Mouse (Mus musculus) forebrain, embryonic 11.5 days (tissue): ENCODE measurements around the gene Enho. TPM values are rescaled to one million over a fixed set of nuclear protein-coding genes. Genes with fewer than 3 reads are reported as not detected.
A peak's percentile ranks its signal among the peaks of the same experiment; 100 is the strongest.

Source experiments
- ATAC-seq: fragments of 200-750 bp; cut with Nextera tagmentation; replicated peaks from 2 replicates; pipeline ENCODE4 v1.8.0; 2017; ENCODE audit warnings: moderate TSS enrichment; ENCODE audit not compliant: low FRiP score
- DNase-seq: peaks from one replicate; pipeline ENCODE4 v3.0.0-alpha.2; 2017; ENCODE audit warnings: low spot score
- H3K27ac ChIP-seq: fragments of 300-500 bp; sonication (generic); 2 replicates; pipeline ENCODE4 v1.5.1; 2014; ENCODE audit warnings: low read depth, low read length
- H3K27me3 ChIP-seq: fragments of 300-500 bp; sonication (generic); 2 replicates; pipeline ENCODE4 v1.6.1; 2014; ENCODE audit warnings: mild to moderate bottlenecking, low read length, mixed read lengths; ENCODE audit not compliant: control insufficient read depth, insufficient read depth
- H3K36me3 ChIP-seq: fragments of 300-500 bp; sonication (generic); 2 replicates; pipeline ENCODE4 v1.6.1; 2014; ENCODE audit warnings: mild to moderate bottlenecking, low read length, moderate library complexity, mixed read lengths; ENCODE audit not compliant: control insufficient read depth, insufficient read depth
- H3K4me1 ChIP-seq: fragments of 300-500 bp; sonication (generic); replicated peaks from 2 replicates; pipeline ENCODE4 v1.6.1; 2014; ENCODE audit warnings: low read length, mixed read lengths; ENCODE audit not compliant: control insufficient read depth, insufficient read depth
- H3K4me2 ChIP-seq: fragments of 300-500 bp; sonication (generic); 2 replicates; pipeline ENCODE4 v1.6.1; 2014; ENCODE audit warnings: low read depth, mild to moderate bottlenecking, low read length, moderate library complexity, mixed read lengths; ENCODE audit not compliant: severe bottlenecking
- H3K4me3 ChIP-seq: fragments of 300-500 bp; sonication (generic); 2 replicates; pipeline ENCODE4 v1.5.1; 2014; ENCODE audit warnings: low read depth, low read length
- H3K9ac ChIP-seq: fragments of 300-500 bp; sonication (generic); 2 replicates; pipeline ENCODE4 v1.6.1; 2014; ENCODE audit warnings: low read length
- H3K9me3 ChIP-seq: fragments of 300-500 bp; sonication (generic); 2 replicates; pipeline ENCODE4 v1.6.1; 2016; ENCODE audit warnings: low read length, mixed read lengths; ENCODE audit not compliant: control insufficient read depth
- WGBS: fragments of 180-500 bp; shearing (Covaris S2); extraction: QIAGEN DNeasy Blood & Tissue Kit; methylation state at CpG from one replicate; pipeline ENCODE4 v1.1.7; 2014; 5-methylcytosine and 5-hydroxymethylcytosine counted together
- polyA plus RNA-seq: library from polyadenylated mRNA; unstranded; fragments of >200 nt; fragmentation: Nextera tagmentation; extraction: Ambion mirVana; gene quantifications from 2 replicates; pipeline ENCODE4 v1.2.1, GENCODE M21; 2014

Gene Enho
- polyA plus RNA-seq, 1 experiment from 2014 or later: 28.1 TPM

- Histone ChIP-seq H3K27me3 (no peaks in the 10 kb centered on the region), H3K36me3 (peaks cover 4% of the 10 kb centered on the region; the same call in 1 of the 2 replicates), H3K27ac (no peak overlapping the region), H3K9ac (no peak overlapping the region), H3K4me2 (no peak overlapping the region), H3K9me3 (no peaks in the 10 kb centered on the region), H3K4me3 (no peak overlapping the region), H3K4me1 (peaks cover 35% of the 10 kb centered on the region)
- ATAC-seq: no peak
- WGBS: 52% methylated on average over 13 of the region's 13 CpGs
- DNase-seq: no peak
These were observed 19.4 kb upstream of the Enho start for GRCm38 (mm10) chr4:41659556-41659955.

DNA sequence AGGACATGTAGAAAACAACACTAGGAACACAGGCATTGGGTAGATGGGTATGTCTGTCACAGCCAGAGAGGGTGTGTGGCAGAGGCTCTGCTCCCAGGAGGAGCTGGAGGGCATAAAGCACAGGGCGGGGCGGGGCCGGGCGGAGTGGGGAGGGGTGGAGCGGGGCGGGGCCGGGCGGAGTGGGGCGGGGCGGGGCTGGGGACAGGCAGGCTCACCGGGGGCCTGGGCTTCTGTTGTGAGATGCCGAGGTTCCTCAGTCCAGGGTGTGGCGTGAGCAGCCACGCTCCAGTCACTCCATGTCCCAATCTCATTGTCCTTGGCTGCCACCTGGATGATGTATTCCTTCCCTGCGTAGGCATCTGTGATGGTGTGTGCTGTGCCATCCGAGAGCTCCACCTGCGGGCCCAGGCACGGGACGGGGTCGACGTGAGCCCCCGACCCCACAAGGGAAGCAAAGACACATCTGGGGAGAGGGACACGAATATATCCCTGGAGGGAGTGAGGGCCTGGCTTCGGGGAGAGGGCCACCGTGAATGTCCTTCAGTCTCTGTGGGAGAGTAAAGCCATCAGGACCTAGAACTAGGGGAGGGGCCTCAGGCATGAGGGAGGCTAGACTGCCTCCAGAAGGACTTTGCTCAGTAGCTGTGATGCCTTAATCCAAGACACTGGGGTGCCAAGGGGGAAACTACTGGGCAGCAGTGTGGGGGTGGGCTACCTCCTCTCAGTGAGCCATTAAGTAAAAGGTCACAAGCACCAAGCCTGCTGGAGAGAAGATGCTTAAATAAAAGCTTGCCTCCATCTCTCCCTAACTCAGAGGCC is 18.7 kb upstream of the Enho start:
- DNase-seq: peak; percentile 79
- Histone ChIP-seq H3K4me1 (peaks cover 33% of the 10 kb centered on the region), H3K27me3 (no peaks in the 10 kb centered on the region), H3K36me3 (peaks cover 4% of the 10 kb centered on the region; the same call in 1 of the 2 replicates), H3K27ac (no peak overlapping the region), H3K4me3 (no peak overlapping the region), H3K9me3 (no peaks in the 10 kb centered on the region), H3K9ac (no peak overlapping the region), H3K4me2 (no peak overlapping the region)
- ATAC-seq: peak; percentile 17
- WGBS: 18% methylated on average over 19 of the region's 25 CpGs

GRCm38 (mm10) chr4:41655525-41655924 is 15.4 kb upstream of the Enho start:
- ATAC-seq (no peak), DNase-seq (no peak)
- H3K9ac ChIP-seq: no peak overlapping the region
- no peak overlapping the region for H3K27ac ChIP-seq
- H3K4me2 ChIP-seq: no peak overlapping the region
- no peaks in the 10 kb centered on the region for H3K9me3 ChIP-seq
- no peak overlapping the region for H3K4me3 ChIP-seq
- 86% methylated on average over 2 of the region's 2 CpGs for WGBS
- no peaks in the 10 kb centered on the region for H3K27me3 ChIP-seq
- H3K4me1 ChIP-seq: peaks cover 16% of the 10 kb centered on the region
- peaks cover 4% of the 10 kb centered on the region; the same call in 1 of the 2 replicates for H3K36me3 ChIP-seq

GRCm38 (mm10) chr4:41654217-41654616 is 14.1 kb upstream of the Enho start:
- 13% methylated on average over 7 of the region's 7 CpGs for WGBS
- Histone ChIP-seq H3K36me3 (peaks cover 4% of the 10 kb centered on the region; the same call in 1 of the 2 replicates), H3K4me1 (peaks cover 9% of the 10 kb centered on the region), H3K27me3 (no peaks in the 10 kb centered on the region), H3K4me2 (no peak overlapping the region), H3K9me3 (no peaks in the 10 kb centered on the region), H3K27ac (no peak overlapping the region), H3K4me3 (no peak overlapping the region), H3K9ac (no peak overlapping the region)
- DNase-seq: peak; percentile 82
- ATAC-seq: peak; percentile 37

- peaks cover 4% of the 10 kb centered on the region; the same call in 1 of the 2 replicates for H3K36me3 ChIP-seq
- peaks cover 4% of the 10 kb centered on the region for H3K4me1 ChIP-seq
- no peak overlapping the region for H3K9ac ChIP-seq
- H3K4me3 ChIP-seq: no peak overlapping the region
- no peak for DNase-seq
- no peak overlapping the region for H3K27ac ChIP-seq
- H3K9me3 ChIP-seq: no peaks in the 10 kb centered on the region
- no peak overlapping the region for H3K4me2 ChIP-seq
- WGBS: 71% methylated on average over 6 of the region's 6 CpGs
- peak; percentile 10; the same call in 1 of the 2 replicates for ATAC-seq
- no peaks in the 10 kb centered on the region for H3K27me3 ChIP-seq
These were observed 13.6 kb upstream of the Enho start for GRCm38 (mm10) chr4:41653730-41654129.

DNA sequence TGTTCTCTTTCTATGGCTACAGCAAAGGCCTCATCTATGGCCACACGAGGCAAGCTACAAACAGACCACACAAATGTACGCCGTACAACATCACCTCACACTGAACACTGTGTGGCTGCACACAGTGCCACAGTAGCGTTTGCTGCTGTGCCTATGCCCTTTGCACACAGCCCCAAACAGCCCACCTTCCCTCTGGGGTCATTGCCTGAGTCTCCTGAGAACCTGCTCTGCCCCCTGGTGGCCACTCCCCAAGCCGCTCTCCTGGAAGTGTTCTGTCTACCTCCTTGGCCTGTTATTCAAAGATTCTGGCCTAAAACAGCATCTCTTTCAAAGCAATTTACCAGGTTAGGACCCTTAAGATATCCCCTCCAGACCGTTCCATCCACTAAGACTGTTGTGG is 13.2 kb upstream of the Enho start:
- H3K27me3 ChIP-seq: no peaks in the 10 kb centered on the region
- H3K4me3 ChIP-seq: no peak overlapping the region
- DNase-seq (peak; percentile 92), ATAC-seq (no peak)
- H3K4me1 ChIP-seq: peaks cover 2% of the 10 kb centered on the region
- no peak overlapping the region for H3K4me2 ChIP-seq
- no peak overlapping the region for H3K27ac ChIP-seq
- 34% methylated on average over 6 of the region's 6 CpGs for WGBS
- no peak overlapping the region for H3K9ac ChIP-seq
- H3K9me3 ChIP-seq: no peaks in the 10 kb centered on the region
- peaks cover 4% of the 10 kb centered on the region; the same call in 1 of the 2 replicates for H3K36me3 ChIP-seq

DNA sequence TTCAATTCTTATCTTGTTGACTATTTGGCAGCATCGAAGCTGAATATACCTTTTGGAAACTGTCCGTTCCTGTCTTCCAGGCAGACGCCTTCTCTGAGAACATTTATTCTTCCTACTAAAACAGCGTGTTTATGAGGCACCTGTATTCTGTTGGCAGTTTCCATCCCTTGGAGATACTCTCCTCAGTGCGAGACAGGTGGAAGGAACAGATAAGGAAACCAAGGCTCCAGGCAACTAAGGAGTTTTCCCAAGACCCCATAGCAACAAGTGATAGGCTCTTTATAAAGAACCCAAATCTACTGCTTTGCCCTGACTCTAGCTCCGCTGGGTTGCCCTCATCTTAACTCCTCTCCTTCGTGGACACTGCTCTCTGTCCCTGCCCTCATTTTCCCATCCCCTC is 8.5 kb upstream of the Enho start:
- 59% methylated on average over 7 of the region's 7 CpGs for WGBS
- H3K27ac ChIP-seq: no peak overlapping the region
- H3K9me3 ChIP-seq: no peaks in the 10 kb centered on the region
- H3K27me3 ChIP-seq: no peaks in the 10 kb centered on the region
- no peak overlapping the region for H3K4me3 ChIP-seq
- H3K9ac ChIP-seq: no peak overlapping the region
- H3K36me3 ChIP-seq: no peaks in the 10 kb centered on the region
- H3K4me1 ChIP-seq: peaks cover 6% of the 10 kb centered on the region
- DNase-seq (no peak), ATAC-seq (no peak)
- no peak overlapping the region for H3K4me2 ChIP-seq

GRCm38 (mm10) chr4:41648157-41648556 is 8.0 kb upstream of the Enho start:
- no peak for ATAC-seq
- H3K9me3 ChIP-seq: no peaks in the 10 kb centered on the region
- H3K36me3 ChIP-seq: no peaks in the 10 kb centered on the region
- no peak overlapping the region for H3K4me2 ChIP-seq
- H3K27me3 ChIP-seq: no peaks in the 10 kb centered on the region
- H3K27ac ChIP-seq: no peak overlapping the region
- H3K9ac ChIP-seq: no peak overlapping the region
- no peak overlapping the region for H3K4me3 ChIP-seq
- 6% methylated on average over 4 of the region's 4 CpGs for WGBS
- no peak for DNase-seq
- H3K4me1 ChIP-seq: peaks cover 6% of the 10 kb centered on the region

DNA sequence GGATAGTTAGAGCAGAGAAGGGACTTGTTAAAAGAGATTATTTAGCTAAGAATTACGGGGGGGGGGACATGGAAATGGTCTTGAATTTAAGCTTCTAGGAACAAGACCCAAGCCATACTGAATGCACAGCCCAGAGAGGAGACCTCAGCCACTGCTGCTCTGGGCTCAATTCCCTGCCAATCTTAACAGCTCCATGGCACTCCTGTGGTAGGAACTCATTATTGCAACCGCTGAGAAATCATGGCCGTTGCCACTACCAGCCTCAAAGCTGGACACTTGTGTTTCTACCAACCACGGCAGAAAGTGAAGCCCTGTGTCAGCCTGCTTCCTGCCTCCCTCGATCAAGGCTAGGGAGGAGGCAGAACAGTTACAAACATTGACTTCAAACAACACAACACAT is 5.4 kb upstream of the Enho start:
- no peaks in the 10 kb centered on the region for H3K27me3 ChIP-seq
- no peak overlapping the region for H3K4me2 ChIP-seq
- H3K27ac ChIP-seq: no peak overlapping the region
- 41% methylated on average over 5 of the region's 5 CpGs for WGBS
- peaks cover 9% of the 10 kb centered on the region for H3K4me1 ChIP-seq
- H3K9ac ChIP-seq: no peak overlapping the region
- H3K4me3 ChIP-seq: no peak overlapping the region
- ATAC-seq (0 out of 2 replicates have a peak, but pooled peaks have one; percentile 28), DNase-seq (no peak)
- H3K36me3 ChIP-seq: no peaks in the 10 kb centered on the region
- no peaks in the 10 kb centered on the region for H3K9me3 ChIP-seq
